Comparison of ENCODE assay signal across 17 mouse cellular contexts in genomic region chr10:86863429-86863828, GRCm38 (mm10).
A peak's percentile ranks its signal among the peaks of the same experiment; 100 is the strongest.
DNase-seq lines count a peak whose midpoint lies in the region; ATAC-seq and TF ChIP-seq lines count a peak whose summit lies in the region.
"Had no signal": no experiment of that assay in that cellular context is flagged by ENCODE, and none has a peak within 500 bp of the region (broad histone marks: within the 10 kb centered on the region; RNA-seq: fewer than 3 reads in every experiment).

No protein-coding gene starts in this region.

- POLR2A ChIA-PET in Patski (lab: Charles Lee), result interaction anchor here (0.6 kb wide), 1 partner anchor 282 kb away, joined by 3 read pairs; no protein-coding TSS in a partner anchor

- WGBS in liver, embryonic 14.5 days (ENCODE audit: insufficient replicate concordance), result 74% methylated on average over 6 of the region's 6 CpGs
- WGBS in liver, embryonic 11.5 days, result 85% methylated on average over 6 of the region's 6 CpGs

- no peak overlapping the region for H3K4me2 ChIP-seq in liver, embryonic 14.5 days (ENCODE audit: low read depth)
- H3K4me2 ChIP-seq in liver, embryonic 11.5 days, result no peak overlapping the region
- H3K4me2 ChIP-seq: embryonic facial prominence, embryonic 15.5 days; neural tube, embryonic 13.5 days; stomach, embryonic 15.5 days had no signal

- H3K4me3 ChIP-seq in liver, embryonic 14.5 days (ENCODE audit: insufficient read depth in 1 of 2, low read depth in 2 of 2, low read length in 2 of 2), result no peak overlapping the region
- no peak overlapping the region for H3K4me3 ChIP-seq in liver, embryonic 11.5 days (ENCODE audit: low read depth, low read length)
- H3K4me3 ChIP-seq: embryonic facial prominence, embryonic 15.5 days; neural tube, embryonic 13.5 days; stomach, embryonic 15.5 days had no signal

- ATAC-seq in CD4-positive, CD25-positive, alpha-beta regulatory T cell, adult 4 months, result no peak
- no peak for ATAC-seq in liver, embryonic 14.5 days (ENCODE audit: insufficient read depth)
- no peak for ATAC-seq in liver, embryonic 11.5 days (replicated peaks; ENCODE audit: low FRiP score)
- no peak for ATAC-seq in Patski
- 0 out of 2 replicates have a peak, but pooled peaks have one; percentile 32 for ATAC-seq in megakaryocyte-erythroid progenitor cell, adult 5-6 weeks (replicated peaks; ENCODE audit: low FRiP score, low TSS enrichment, poor library complexity, severe bottlenecking)

- CTCF ChIA-PET in Patski (lab: Charles Lee), result interaction anchor here (1.2 kb wide), 1 partner anchor 13 kb away, joined by 5 read pairs; no protein-coding TSS in a partner anchor

- TF ChIP-seq EP300 in liver, embryonic 14.5 days (IDR thresholded peaks at IDR 0.05; ENCODE audit: low read depth), result no peak

- H3K4me1 ChIP-seq in liver, embryonic 14.5 days (replicated peaks; ENCODE audit: control insufficient read depth in 2 of 2, insufficient read depth in 2 of 2, low read length in 1 of 2), result no peaks in the 10 kb centered on the region
- no peaks in the 10 kb centered on the region for H3K4me1 ChIP-seq in liver, embryonic 11.5 days (replicated peaks; ENCODE audit: control insufficient read depth, insufficient read depth, low read length)
- H3K4me1 ChIP-seq: embryonic facial prominence, embryonic 15.5 days; neural tube, embryonic 13.5 days; stomach, embryonic 15.5 days had no signal

- H3K27ac ChIP-seq in liver, embryonic 14.5 days, result no peak overlapping the region
- H3K27ac ChIP-seq in liver, embryonic 11.5 days (ENCODE audit: low read depth, low read length), result no peak overlapping the region
- H3K27ac ChIP-seq: embryonic facial prominence, embryonic 15.5 days; neural tube, embryonic 13.5 days; stomach, embryonic 15.5 days had no signal

- H3K9me3 ChIP-seq in liver, embryonic 14.5 days (ENCODE audit: control insufficient read depth, low read length), result no peaks in the 10 kb centered on the region
- no peaks in the 10 kb centered on the region for H3K9me3 ChIP-seq in liver, embryonic 11.5 days (ENCODE audit: control insufficient read depth, low read length)
- H3K9me3 ChIP-seq: embryonic facial prominence, embryonic 15.5 days; neural tube, embryonic 13.5 days; stomach, embryonic 15.5 days had no signal

- DNase-seq in CD4-positive, CD25-positive, alpha-beta regulatory T cell, adult 2 months (ENCODE audit: low read depth, low spot score), result peak; percentile 15
- no peak for DNase-seq in liver, embryonic 14.5 days (ENCODE audit: low read depth in 3 of 3, low spot score in 3 of 3)
- DNase-seq in liver, embryonic 11.5 days (ENCODE audit: low spot score), result no peak
- no peak for DNase-seq in Patski (ENCODE audit: low read depth, low spot score)
- no peak for DNase-seq in cerebellum, postnatal 10 days
- no peak for DNase-seq in heart, adult 8-10 months (ENCODE audit: low spot score)
- DNase-seq: cerebellum, postnatal 25 days; heart, adult 18-20 months; kidney, adult 18-20 months; left cerebral cortex, postnatal 4 days; midbrain, embryonic 14.5 days; right cerebral cortex, postnatal 14 days had no signal

- no peak overlapping the region for H3K9ac ChIP-seq in liver, embryonic 14.5 days (replicated peaks)
- no peak overlapping the region for H3K9ac ChIP-seq in liver, embryonic 11.5 days (ENCODE audit: low read depth, low read length)
- H3K9ac ChIP-seq: embryonic facial prominence, embryonic 15.5 days; neural tube, embryonic 13.5 days; stomach, embryonic 15.5 days had no signal

- H3K27me3 ChIP-seq in liver, embryonic 14.5 days (ENCODE audit: control insufficient read depth, insufficient read depth, low read length), result no peaks in the 10 kb centered on the region; the same call in 1 of the 2 replicates
- H3K27me3 ChIP-seq in liver, embryonic 11.5 days (replicated peaks; ENCODE audit: control insufficient read depth, insufficient read depth, low read length), result no peaks in the 10 kb centered on the region
- H3K27me3 ChIP-seq in Patski, result no peaks in the 10 kb centered on the region
- H3K27me3 ChIP-seq: embryonic facial prominence, embryonic 15.5 days; neural tube, embryonic 13.5 days; stomach, embryonic 15.5 days had no signal

- in situ Hi-C loops in Patski (cut with MboI; ENCODE audit: low pct_unique_long_range_greater_than_20kb), result no loop called here

- peak; percentile 68 for TF ChIP-seq CTCF in liver, embryonic 14.5 days (IDR thresholded peaks at IDR 0.05; ENCODE audit: low read depth)
- TF ChIP-seq CTCF in Patski (IDR thresholded peaks at IDR 0.05), result peak; percentile 57

- no peaks in the 10 kb centered on the region for H3K36me3 ChIP-seq in liver, embryonic 14.5 days (replicated peaks; ENCODE audit: control insufficient read depth, insufficient read depth, low read depth)
- no peaks in the 10 kb centered on the region for H3K36me3 ChIP-seq in liver, embryonic 11.5 days (ENCODE audit: control insufficient read depth, insufficient read depth, low read length)
- H3K36me3 ChIP-seq: embryonic facial prominence, embryonic 15.5 days; neural tube, embryonic 13.5 days; stomach, embryonic 15.5 days had no signal
